Comparison of ENCODE assay signal across 7 mouse cellular contexts in genomic region chr4:148591171-148591630, GRCm38 (mm10). TPM values are rescaled to one million over a fixed set of nuclear protein-coding genes. Genes with fewer than 3 reads are reported as not detected.
DNase-seq lines count a peak whose midpoint lies in the region; ATAC-seq lines count a peak whose summit lies in the region.

Gene Srm (plus strand): TSS chr4:148591503.

- H3K9ac ChIP-seq in embryonic facial prominence, embryonic 11.5 days (replicated peaks; ENCODE audit: low read length): peak within 1 kb of the TSS; percentile 80
- H3K9ac ChIP-seq in limb, embryonic 11.5 days (ENCODE audit: low read length): peak within 1 kb of the TSS; percentile 70
- peak within 1 kb of the TSS; percentile 79 for H3K9ac ChIP-seq in midbrain, embryonic 14.5 days (replicated peaks; ENCODE audit: low read length)

- no peaks in the 10 kb centered on the region for H3K27me3 ChIP-seq in embryonic facial prominence, embryonic 11.5 days (ENCODE audit: control insufficient read depth, insufficient read depth, low read length)
- H3K27me3 ChIP-seq in limb, embryonic 11.5 days (ENCODE audit: control insufficient read depth, insufficient read depth, low read length): no peaks in the 10 kb centered on the region
- H3K27me3 ChIP-seq in midbrain, embryonic 14.5 days (ENCODE audit: control insufficient read depth, insufficient read depth, low read length): no peaks in the 10 kb centered on the region

- no peaks in the 10 kb centered on the region for H3K9me3 ChIP-seq in embryonic facial prominence, embryonic 11.5 days (replicated peaks; ENCODE audit: control insufficient read depth, low read length)
- H3K9me3 ChIP-seq in limb, embryonic 11.5 days (ENCODE audit: control insufficient read depth, low read length): no peaks in the 10 kb centered on the region
- no peaks in the 10 kb centered on the region for H3K9me3 ChIP-seq in midbrain, embryonic 14.5 days (ENCODE audit: control insufficient read depth, low read length)

- peak within 1 kb of the TSS; percentile 90 for H3K4me2 ChIP-seq in embryonic facial prominence, embryonic 11.5 days (ENCODE audit: low read depth, low read length)
- peak within 1 kb of the TSS; percentile 94 for H3K4me2 ChIP-seq in limb, embryonic 11.5 days (ENCODE audit: low read depth, severe bottlenecking)
- peak within 1 kb of the TSS; percentile 91 for H3K4me2 ChIP-seq in midbrain, embryonic 14.5 days (ENCODE audit: low read length)

- peak within 1 kb of the TSS; percentile 96 for H3K4me3 ChIP-seq in embryonic facial prominence, embryonic 11.5 days (ENCODE audit: low read depth, low read length)
- peak within 1 kb of the TSS; percentile 95 for H3K4me3 ChIP-seq in limb, embryonic 11.5 days (ENCODE audit: low read depth, low read length)
- peak within 1 kb of the TSS; percentile 88 for H3K4me3 ChIP-seq in midbrain, embryonic 14.5 days (replicated peaks; ENCODE audit: low read depth, low read length)

- ATAC-seq in embryonic facial prominence, embryonic 11.5 days (replicated peaks; ENCODE audit: insufficient number of reproducible peaks, low FRiP score, low TSS enrichment, low read depth): peak; percentile 99
- peak; percentile 89 for ATAC-seq in granulocyte monocyte progenitor cell, adult 5-6 weeks (replicated peaks; ENCODE audit: poor library complexity, severe bottlenecking)
- peak; percentile 99 for ATAC-seq in limb, embryonic 11.5 days (ENCODE audit: insufficient number of reproducible peaks, low FRiP score, low TSS enrichment, low read depth)
- ATAC-seq in midbrain, embryonic 14.5 days (ENCODE audit: low FRiP score, low TSS enrichment): peak; percentile 100

- peaks cover 17% of the 10 kb centered on the region for H3K36me3 ChIP-seq in embryonic facial prominence, embryonic 11.5 days (replicated peaks; ENCODE audit: control insufficient read depth, insufficient read depth, low read depth, low read length)
- peaks cover 21% of the 10 kb centered on the region for H3K36me3 ChIP-seq in limb, embryonic 11.5 days (ENCODE audit: control insufficient read depth, insufficient read depth, low read length)
- peaks cover 29% of the 10 kb centered on the region for H3K36me3 ChIP-seq in midbrain, embryonic 14.5 days (ENCODE audit: control insufficient read depth, insufficient read depth, low read length)

- H3K27ac ChIP-seq in embryonic facial prominence, embryonic 11.5 days (replicated peaks; ENCODE audit: low read depth, low read length): 0 out of 2 replicates have a peak within 1 kb of the TSS, but pooled peaks have one; percentile 52
- H3K27ac ChIP-seq in limb, embryonic 11.5 days (replicated peaks; ENCODE audit: low read depth, low read length): no peak within 1 kb of the TSS
- peak within 1 kb of the TSS; percentile 73 for H3K27ac ChIP-seq in midbrain, embryonic 14.5 days (replicated peaks; ENCODE audit: low read depth, low read length)

- no peaks in the 10 kb centered on the region for H3K4me1 ChIP-seq in embryonic facial prominence, embryonic 11.5 days (ENCODE audit: control insufficient read depth, insufficient read depth, low read length)
- H3K4me1 ChIP-seq in limb, embryonic 11.5 days (ENCODE audit: control insufficient read depth, insufficient read depth, low read length): 0 out of 2 replicates have a peak, but pooled peaks cover 6% of the 10 kb centered on the region
- H3K4me1 ChIP-seq in midbrain, embryonic 14.5 days (ENCODE audit: control insufficient read depth, insufficient read depth, low read length): peaks cover 7% of the 10 kb centered on the region; the same call in 1 of the 2 replicates

- DNase-seq in adrenal gland, postnatal 14 days: peak; percentile 99
- DNase-seq in embryonic facial prominence, embryonic 11.5 days (ENCODE audit: low spot score): peak; percentile 98
- DNase-seq in kidney, adult 18-20 months: peak; percentile 98
- DNase-seq in limb, embryonic 11.5 days (ENCODE audit: low spot score): peak; percentile 97
- peak; percentile 98 for DNase-seq in midbrain, embryonic 14.5 days
- peak; percentile 95 to 97 for DNase-seq in spleen, adult 18-20 months

- WGBS in embryonic facial prominence, embryonic 11.5 days: under 1% methylated on average over 39 of the region's 50 CpGs
- WGBS in limb, embryonic 11.5 days: 0% methylated on average over 42 of the region's 50 CpGs
- WGBS in midbrain, embryonic 14.5 days: under 1% methylated on average over 49 of the region's 50 CpGs

RNA-seq across cellular contexts. Expression of gene Srm, which starts in this region (rescaled TPM):
- 69.7 and 92.4 TPM in 2 replicates for total RNA-seq in adrenal gland, postnatal 14 days (2021)
- polyA plus RNA-seq in embryonic facial prominence, embryonic 11.5 days (2014; fragmentation: Nextera tagmentation; extraction: Ambion mirVana): 172 and 187 TPM in 2 replicates
- total RNA-seq in granulocyte monocyte progenitor cell, adult 5-6 weeks (2014; fragmentation: Nextera tagmentation): 230 and 275 TPM in 2 replicates
- 53.4 and 63.4 TPM in 2 replicates for total RNA-seq in granulocyte monocyte progenitor cell, adult 5-6 weeks (2017)
- polyA plus RNA-seq in limb, embryonic 11.5 days (2014; fragmentation: Nextera tagmentation; extraction: Ambion mirVana): 212 and 222 TPM in 2 replicates
- polyA plus RNA-seq in midbrain, embryonic 14.5 days (2014; fragmentation: Nextera tagmentation; extraction: Ambion mirVana): 146 and 171 TPM in 2 replicates
